Comparison of ENCODE assay signal across 24 mouse cellular contexts in genomic region chr17:51796459-51796858, GRCm38 (mm10). TPM values are rescaled to one million over a fixed set of nuclear protein-coding genes. Genes with fewer than 3 reads are reported as not detected.
DNase-seq lines count a peak whose midpoint lies in the region; ATAC-seq and TF ChIP-seq lines count a peak whose summit lies in the region.
"Had no signal": no experiment of that assay in that cellular context is flagged by ENCODE, and none has a peak within 500 bp of the region (broad histone marks: within the 10 kb centered on the region; RNA-seq: fewer than 3 reads in every experiment).

No protein-coding gene starts in this region.

- no peak overlapping the region for H3K4me2 ChIP-seq in liver, embryonic 11.5 days
- H3K4me2 ChIP-seq in liver, postnatal 0 days (ENCODE audit: low read depth, low read length) = no peak overlapping the region
- H3K4me2 ChIP-seq in forebrain, embryonic 12.5 days = no peak overlapping the region
- no peak overlapping the region for H3K4me2 ChIP-seq in midbrain, embryonic 14.5 days (ENCODE audit: low read length)
- H3K4me2 ChIP-seq: embryonic facial prominence, embryonic 13.5 days; embryonic facial prominence, embryonic 15.5 days; forebrain, embryonic 13.5 days; forebrain, embryonic 15.5 days had no signal

- no peaks in the 10 kb centered on the region for H3K36me3 ChIP-seq in liver, embryonic 11.5 days (ENCODE audit: control insufficient read depth, insufficient read depth, low read length)
- no peaks in the 10 kb centered on the region for H3K36me3 ChIP-seq in liver, postnatal 0 days (replicated peaks; ENCODE audit: insufficient read depth, low read length)
- H3K36me3 ChIP-seq in MEL (ENCODE audit: control insufficient read depth in 1 of 2, insufficient read depth in 2 of 2, low read length in 2 of 2) = peaks cover 0 to 3% of the 10 kb centered on the region in 2 experiments; a peak in 2 of 4 replicates
- H3K36me3 ChIP-seq in forebrain, embryonic 12.5 days (replicated peaks) = peaks cover 8% of the 10 kb centered on the region
- H3K36me3 ChIP-seq in midbrain, embryonic 14.5 days (ENCODE audit: control insufficient read depth, insufficient read depth, low read length) = peaks cover 5% of the 10 kb centered on the region; the same call in 1 of the 2 replicates
- H3K36me3 ChIP-seq: embryonic facial prominence, embryonic 13.5 days; embryonic facial prominence, embryonic 15.5 days; forebrain, embryonic 15.5 days had no signal

- H3K4me3 ChIP-seq in liver, embryonic 11.5 days (ENCODE audit: low read depth, low read length) = no peak overlapping the region
- no peak overlapping the region for H3K4me3 ChIP-seq in liver, postnatal 0 days (ENCODE audit: low read depth, low read length)
- H3K4me3 ChIP-seq in MEL (ENCODE audit: control insufficient read depth in 1 of 2, insufficient read depth in 1 of 2, low read depth in 2 of 2, low read length in 2 of 2) = no peak overlapping the region
- no peak overlapping the region for H3K4me3 ChIP-seq in forebrain, embryonic 12.5 days (replicated peaks)
- H3K4me3 ChIP-seq in midbrain, embryonic 14.5 days (replicated peaks; ENCODE audit: low read depth, low read length) = no peak overlapping the region
- H3K4me3 ChIP-seq: embryonic facial prominence, embryonic 13.5 days; embryonic facial prominence, embryonic 15.5 days; erythroblast, embryonic 14.5 days; forebrain, embryonic 10.5 days; forebrain, embryonic 13.5 days; forebrain, embryonic 15.5 days had no signal

- 67% methylated on average over 5 of the region's 5 CpGs for WGBS in liver, embryonic 11.5 days
- WGBS in liver, postnatal 0 days (ENCODE audit: insufficient replicate concordance) = 71% methylated on average over 5 of the region's 5 CpGs
- 93% methylated on average over 5 of the region's 5 CpGs for WGBS in forebrain, embryonic 12.5 days
- WGBS in midbrain, embryonic 14.5 days = 96% methylated on average over 5 of the region's 5 CpGs

- 0 out of 2 replicates have a peak, but pooled peaks have one; percentile 26 for ATAC-seq in liver, embryonic 11.5 days (replicated peaks; ENCODE audit: low FRiP score)
- no peak for ATAC-seq in liver, postnatal 0 days
- peak; percentile 71 for ATAC-seq in megakaryocyte progenitor cell, adult 5-6 weeks (replicated peaks; ENCODE audit: poor library complexity)
- no peak for ATAC-seq in forebrain, embryonic 12.5 days (ENCODE audit: low FRiP score)
- no peak for ATAC-seq in midbrain, embryonic 14.5 days (ENCODE audit: low FRiP score, low TSS enrichment)
- ATAC-seq: activated CD4-positive, CD25-positive, alpha-beta regulatory T cell, adult 4 months; forebrain, embryonic 13.5 days; forebrain, embryonic 15.5 days; forebrain, postnatal 0 days; Patski had no signal

- no peak for TF ChIP-seq RAD21 in MEL (IDR thresholded peaks at IDR 0.05; ENCODE audit: low read depth, low read length)

- H3K4me1 ChIP-seq in liver, embryonic 11.5 days (replicated peaks; ENCODE audit: control insufficient read depth, insufficient read depth, low read length) = no peaks in the 10 kb centered on the region
- H3K4me1 ChIP-seq in liver, postnatal 0 days (ENCODE audit: insufficient read depth) = no peaks in the 10 kb centered on the region
- H3K4me1 ChIP-seq in MEL (ENCODE audit: control insufficient read depth in 1 of 2, insufficient read depth in 2 of 2, low read length in 2 of 2) = peaks cover 0 to 5% of the 10 kb centered on the region in 2 experiments; a peak in 2 of 4 replicates
- H3K4me1 ChIP-seq in forebrain, embryonic 12.5 days = no peaks in the 10 kb centered on the region; the same call in 1 of the 2 replicates
- peaks cover 1% of the 10 kb centered on the region; the same call in 1 of the 2 replicates for H3K4me1 ChIP-seq in midbrain, embryonic 14.5 days (ENCODE audit: control insufficient read depth, insufficient read depth, low read length)
- H3K4me1 ChIP-seq: embryonic facial prominence, embryonic 13.5 days; embryonic facial prominence, embryonic 15.5 days; forebrain, embryonic 10.5 days had no signal

- no peaks in the 10 kb centered on the region for H3K27me3 ChIP-seq in liver, embryonic 11.5 days (replicated peaks; ENCODE audit: control insufficient read depth, insufficient read depth, low read length)
- H3K27me3 ChIP-seq in liver, postnatal 0 days (ENCODE audit: insufficient read depth, low read length) = no peaks in the 10 kb centered on the region
- H3K27me3 ChIP-seq in MEL (ENCODE audit: control insufficient read depth in 1 of 2, insufficient read depth in 2 of 2, low read length in 2 of 2) = no peaks in the 10 kb centered on the region
- no peaks in the 10 kb centered on the region for H3K27me3 ChIP-seq in forebrain, embryonic 12.5 days
- no peaks in the 10 kb centered on the region for H3K27me3 ChIP-seq in midbrain, embryonic 14.5 days (ENCODE audit: control insufficient read depth, insufficient read depth, low read length)
- H3K27me3 ChIP-seq: embryonic facial prominence, embryonic 13.5 days; embryonic facial prominence, embryonic 15.5 days; forebrain, embryonic 13.5 days; forebrain, embryonic 15.5 days had no signal

- H3K27ac ChIP-seq in liver, embryonic 11.5 days (ENCODE audit: low read depth, low read length) = no peak overlapping the region
- H3K27ac ChIP-seq in liver, postnatal 0 days (ENCODE audit: low read depth) = no peak overlapping the region
- H3K27ac ChIP-seq in MEL (ENCODE audit: control insufficient read depth, low read depth, low read length) = no peak overlapping the region
- H3K27ac ChIP-seq in forebrain, embryonic 12.5 days = no peak overlapping the region
- H3K27ac ChIP-seq in midbrain, embryonic 14.5 days (replicated peaks; ENCODE audit: low read depth, low read length) = no peak overlapping the region
- H3K27ac ChIP-seq: embryonic facial prominence, embryonic 13.5 days; embryonic facial prominence, embryonic 15.5 days; forebrain, embryonic 10.5 days; forebrain, embryonic 13.5 days; forebrain, embryonic 15.5 days had no signal

- no peak for TF ChIP-seq EP300 in liver, postnatal 0 days (IDR thresholded peaks at IDR 0.05; ENCODE audit: low read depth)
- TF ChIP-seq EP300 in MEL (IDR thresholded peaks at IDR 0.05; ENCODE audit: low read depth in 1 of 2, low read length in 2 of 2) = peak; percentile 31 to 59; a peak in 2 of 4 replicates

- H3K9me3 ChIP-seq in liver, embryonic 11.5 days (ENCODE audit: control insufficient read depth, low read length) = no peaks in the 10 kb centered on the region
- no peaks in the 10 kb centered on the region for H3K9me3 ChIP-seq in liver, postnatal 0 days (ENCODE audit: low read length)
- H3K9me3 ChIP-seq in MEL (replicated peaks; ENCODE audit: insufficient read depth, low read length) = no peaks in the 10 kb centered on the region
- no peaks in the 10 kb centered on the region for H3K9me3 ChIP-seq in forebrain, embryonic 12.5 days
- H3K9me3 ChIP-seq in midbrain, embryonic 14.5 days (ENCODE audit: control insufficient read depth, low read length) = no peaks in the 10 kb centered on the region
- H3K9me3 ChIP-seq: embryonic facial prominence, embryonic 13.5 days; embryonic facial prominence, embryonic 15.5 days; forebrain, embryonic 10.5 days; forebrain, embryonic 13.5 days; forebrain, embryonic 15.5 days had no signal

- no peak overlapping the region for H3K9ac ChIP-seq in liver, embryonic 11.5 days (ENCODE audit: low read depth, low read length)
- H3K9ac ChIP-seq in liver, postnatal 0 days (replicated peaks) = no peak overlapping the region
- H3K9ac ChIP-seq in MEL (ENCODE audit: control insufficient read depth, low read depth, low read length, poor library complexity, severe bottlenecking) = no peak overlapping the region
- no peak overlapping the region for H3K9ac ChIP-seq in forebrain, embryonic 12.5 days
- no peak overlapping the region for H3K9ac ChIP-seq in midbrain, embryonic 14.5 days (replicated peaks; ENCODE audit: low read length)
- H3K9ac ChIP-seq: embryonic facial prominence, embryonic 13.5 days; embryonic facial prominence, embryonic 15.5 days; forebrain, embryonic 13.5 days; forebrain, embryonic 15.5 days; forebrain, postnatal 0 days had no signal

- TF ChIP-seq CTCF in liver, postnatal 0 days (IDR thresholded peaks at IDR 0.05; ENCODE audit: low read depth) = no peak
- TF ChIP-seq CTCF in MEL (IDR thresholded peaks at IDR 0.05 in 2 of 3, conservative IDR thresholded peaks at IDR 0.05 in 1 of 3; ENCODE audit: control insufficient read depth in 1 of 3, insufficient read depth in 1 of 3, low read depth in 2 of 3, low read length in 3 of 3, poor library complexity in 1 of 3, severe bottlenecking in 1 of 3) = no peak

- DNase-seq in liver, embryonic 11.5 days (ENCODE audit: low spot score) = no peak
- no peak for DNase-seq in liver, postnatal 0 days
- DNase-seq in MEL (ENCODE audit: low read depth, low spot score) = peak; percentile 9
- no peak for DNase-seq in midbrain, embryonic 14.5 days
- DNase-seq: adrenal gland, postnatal 10 days; adrenal gland, postnatal 25 days; cerebellum, adult 11 months; cerebellum, adult 18-20 months; cerebellum, adult 8-10 months; cerebellum, adult 9-11 months; cerebellum, postnatal 14 days; cerebellum, postnatal 36 days; embryo, embryonic 11 days; forebrain, postnatal 0 days had no signal

- no peak for TF ChIP-seq POLR2A in MEL (IDR thresholded peaks at IDR 0.05; ENCODE audit: control insufficient read depth in 1 of 2, insufficient read depth in 1 of 2, low read depth in 1 of 2, low read length in 2 of 2, poor library complexity in 1 of 2)

- H3K79me2 ChIP-seq in MEL (ENCODE audit: control insufficient read depth, insufficient read depth, low read length, poor library complexity) = no peaks in the 10 kb centered on the region

TF ChIP-seq in MEL, 35 proteins besides CTCF, POLR2A, EP300 and RAD21 (continues in another document):
- peak; percentile 49 for TF ChIP-seq GATA1 (IDR thresholded peaks at IDR 0.05; ENCODE audit: low read depth, low read length)
- peak; percentile 20; the same call in 1 of the 2 replicates for TF ChIP-seq MYB (IDR thresholded peaks at IDR 0.05; ENCODE audit: low read depth, low read length)
- peak; percentile 54; the same call in 1 of the 2 replicates for TF ChIP-seq ETS1 (IDR thresholded peaks at IDR 0.05; ENCODE audit: low read depth, low read length)
- TF ChIP-seq JUND (IDR thresholded peaks at IDR 0.05; ENCODE audit: low read depth, low read length) = no peak
- peak; percentile 28; the same call in 1 of the 2 replicates for TF ChIP-seq TCF12 (IDR thresholded peaks at IDR 0.05; ENCODE audit: low read depth, low read length)

RNA-seq across cellular contexts. Expression of gene Satb1, which starts 36.6 kb away (rescaled TPM):
- polyA plus RNA-seq in liver, embryonic 11.5 days (2014; fragmentation: Nextera tagmentation; extraction: Ambion mirVana) = 3.9 and 4.0 TPM in 2 replicates
- polyA plus RNA-seq in liver, postnatal 0 days (2015; fragmentation: Nextera tagmentation; extraction: Ambion mirVana) = 1.1 and 1.5 TPM in 2 replicates
- total RNA-seq in MEL (2012; rRNA removed) = 0.08 TPM in 1 of 2 replicates, not detected in the other
- not detected for polyA plus RNA-seq in MEL (2012; ENCODE audit: insufficient read depth in 1 of 2, insufficient read length in 2 of 2, low read depth in 1 of 2, low replicate concordance in 2 of 2, missing spikeins in 1 of 2)
- 31.2 and 35.1 TPM in 2 replicates for total RNA-seq in megakaryocyte progenitor cell, adult 5-6 weeks (2015)
- 21.8 and 22.1 TPM in 2 replicates for total RNA-seq in megakaryocyte progenitor cell, adult 5-6 weeks (2017)
- 34.9 and 37.9 TPM in 2 replicates for polyA plus RNA-seq in forebrain, embryonic 12.5 days (2016; fragmentation: Nextera tagmentation; extraction: Ambion mirVana)
- polyA plus RNA-seq in midbrain, embryonic 14.5 days (2014; fragmentation: Nextera tagmentation; extraction: Ambion mirVana) = 26.6 and 34.2 TPM in 2 replicates

Comparison
In these comparisons a context has a peak if more than half of its experiments do, and no peak if none do; other contexts are left out.
1. ATAC-seq: peak in liver, embryonic 11.5 days (single experiment) and megakaryocyte progenitor cell, adult 5-6 weeks (single experiment); none in liver, postnatal 0 days (single experiment), forebrain, embryonic 12.5 days (single experiment) and midbrain, embryonic 14.5 days (single experiment).